Mouse (Mus musculus): ENCODE measurements around the gene Atf5. TPM values are rescaled to one million over a fixed set of nuclear protein-coding genes. Genes with fewer than 3 reads are reported as not detected.

The Atf5 gene
- polyA plus RNA-seq, 1 experiment from 2014 or later: 3.3 TPM

GRCm38 (mm10) chr7:44857905-44858304, 41.4 kb upstream of the Atf5 start:
- Histone ChIP-seq H3K36me3 (ENCODE audit: control insufficient read depth, insufficient read depth, low read length) (peaks cover 3% of the 10 kb centered on the region), H3K4me3 (ENCODE audit: low read depth, low read length) (peak overlapping the region; percentile 72), H3K4me2 (peak overlapping the region; percentile 95), H3K4me1 (ENCODE audit: control insufficient read depth, insufficient read depth, low read length) (peaks cover 29% of the 10 kb centered on the region), H3K9me3 (ENCODE audit: control insufficient read depth, low read length) (no peaks in the 10 kb centered on the region), H3K27ac (ENCODE audit: low read depth, low read length) (no peak overlapping the region), H3K27me3 (ENCODE audit: control insufficient read depth, insufficient read depth, low read length) (no peaks in the 10 kb centered on the region), H3K9ac (ENCODE audit: low read length) (peak overlapping the region; percentile 81)
- ATAC-seq (ENCODE audit: low FRiP score) (no peak), DNase-seq (ENCODE audit: low spot score, missing footprints) (no peak)
- 31% methylated on average over 8 of the region's 8 CpGs for WGBS

GRCm38 (mm10) chr7:44857042-44857552, 40.6 kb upstream of the Atf5 start, which contains the start of gene Pnkp:
Pnkp (plus strand) TSS chr7:44857139.
- Histone ChIP-seq H3K9ac (ENCODE audit: low read length) (peak within 1 kb of the TSS; percentile 81), H3K36me3 (ENCODE audit: control insufficient read depth, insufficient read depth, low read length) (peaks cover 2% of the 10 kb centered on the region; the same call in 1 of the 2 replicates), H3K4me2 (peak within 1 kb of the TSS; percentile 95), H3K4me3 (ENCODE audit: low read depth, low read length) (peak within 1 kb of the TSS; percentile 72), H3K27me3 (ENCODE audit: control insufficient read depth, insufficient read depth, low read length) (no peaks in the 10 kb centered on the region), H3K27ac (ENCODE audit: low read depth, low read length) (peak within 1 kb of the TSS; percentile 83), H3K9me3 (ENCODE audit: control insufficient read depth, low read length) (no peaks in the 10 kb centered on the region), H3K4me1 (ENCODE audit: control insufficient read depth, insufficient read depth, low read length) (peaks cover 29% of the 10 kb centered on the region)
- WGBS: under 1% methylated on average over 32 of the region's 32 CpGs
- DNase-seq (ENCODE audit: low spot score, missing footprints) (peak; percentile 98), ATAC-seq (ENCODE audit: low FRiP score) (peak; percentile 45; the same call in 1 of the 2 replicates)

GRCm38 (mm10) chr7:44856265-44856916, 39.9 kb upstream of the Atf5 start:
- DNase-seq (ENCODE audit: low spot score, missing footprints): no peak
- H3K4me1 ChIP-seq (ENCODE audit: control insufficient read depth, insufficient read depth, low read length): peaks cover 29% of the 10 kb centered on the region
- no peak for ATAC-seq (ENCODE audit: low FRiP score)
- H3K27me3 ChIP-seq (ENCODE audit: control insufficient read depth, insufficient read depth, low read length): no peaks in the 10 kb centered on the region
- H3K4me3 ChIP-seq (ENCODE audit: low read depth, low read length): peak overlapping the region; percentile 72; the same call in 1 of the 2 replicates
- no peaks in the 10 kb centered on the region for H3K9me3 ChIP-seq (ENCODE audit: control insufficient read depth, low read length)
- H3K4me2 ChIP-seq: peak overlapping the region; percentile 95
- H3K27ac ChIP-seq (ENCODE audit: low read depth, low read length): no peak overlapping the region
- WGBS: 69% methylated on average over 9 of the region's 9 CpGs
- H3K36me3 ChIP-seq (ENCODE audit: control insufficient read depth, insufficient read depth, low read length): peaks cover 2% of the 10 kb centered on the region; the same call in 1 of the 2 replicates
- H3K9ac ChIP-seq (ENCODE audit: low read length): no peak overlapping the region

- Histone ChIP-seq H3K27me3 (ENCODE audit: control insufficient read depth, insufficient read depth, low read length) (no peaks in the 10 kb centered on the region), H3K4me2 (peak overlapping the region; percentile 78), H3K4me1 (ENCODE audit: control insufficient read depth, insufficient read depth, low read length) (peaks cover 33% of the 10 kb centered on the region), H3K4me3 (ENCODE audit: low read depth, low read length) (peak overlapping the region; percentile 49), H3K9me3 (ENCODE audit: control insufficient read depth, low read length) (no peaks in the 10 kb centered on the region), H3K36me3 (ENCODE audit: control insufficient read depth, insufficient read depth, low read length) (0 out of 2 replicates have a peak, but pooled peaks cover 2% of the 10 kb centered on the region), H3K27ac (ENCODE audit: low read depth, low read length) (peak overlapping the region; percentile 89), H3K9ac (ENCODE audit: low read length) (peak overlapping the region; percentile 74)
- no peak for ATAC-seq (ENCODE audit: low FRiP score)
- 44% methylated on average over 10 of the region's 10 CpGs for WGBS
- DNase-seq (ENCODE audit: low spot score, missing footprints): no peak
Measured at GRCm38 (mm10) chr7:44855036-44855435, 38.6 kb upstream of the Atf5 start.

GRCm38 (mm10) chr7:44854356-44855031, 38.0 kb upstream of the Atf5 start:
- H3K4me3 ChIP-seq (ENCODE audit: low read depth, low read length): peak overlapping the region; percentile 49
- DNase-seq (ENCODE audit: low spot score, missing footprints) (peak; percentile 95), ATAC-seq (ENCODE audit: low FRiP score) (peak; percentile 43)
- peak overlapping the region; percentile 74 for H3K9ac ChIP-seq (ENCODE audit: low read length)
- no peaks in the 10 kb centered on the region for H3K9me3 ChIP-seq (ENCODE audit: control insufficient read depth, low read length)
- H3K4me1 ChIP-seq (ENCODE audit: control insufficient read depth, insufficient read depth, low read length): peaks cover 33% of the 10 kb centered on the region
- H3K27me3 ChIP-seq (ENCODE audit: control insufficient read depth, insufficient read depth, low read length): no peaks in the 10 kb centered on the region
- 0 out of 2 replicates have a peak, but pooled peaks cover 2% of the 10 kb centered on the region for H3K36me3 ChIP-seq (ENCODE audit: control insufficient read depth, insufficient read depth, low read length)
- H3K4me2 ChIP-seq: peak overlapping the region; percentile 78
- H3K27ac ChIP-seq (ENCODE audit: low read depth, low read length): peak overlapping the region; percentile 89
- WGBS: 1% methylated on average over 45 of the region's 45 CpGs

- Histone ChIP-seq H3K27me3 (ENCODE audit: control insufficient read depth, insufficient read depth, low read length) (no peaks in the 10 kb centered on the region), H3K36me3 (ENCODE audit: control insufficient read depth, insufficient read depth, low read length) (0 out of 2 replicates have a peak, but pooled peaks cover 2% of the 10 kb centered on the region), H3K9me3 (ENCODE audit: control insufficient read depth, low read length) (no peaks in the 10 kb centered on the region), H3K4me3 (ENCODE audit: low read depth, low read length) (peak overlapping the region; percentile 49), H3K27ac (ENCODE audit: low read depth, low read length) (peak overlapping the region; percentile 89), H3K9ac (ENCODE audit: low read length) (peak overlapping the region; percentile 74), H3K4me1 (ENCODE audit: control insufficient read depth, insufficient read depth, low read length) (peaks cover 33% of the 10 kb centered on the region), H3K4me2 (peak overlapping the region; percentile 78)
- DNase-seq (ENCODE audit: low spot score, missing footprints) (peak; percentile 92), ATAC-seq (ENCODE audit: low FRiP score) (peak; percentile 1; the same call in 1 of the 2 replicates)
- 37% methylated on average over 26 of the region's 26 CpGs for WGBS
Measured at GRCm38 (mm10) chr7:44853596-44854355, 37.3 kb upstream of the Atf5 start.

GRCm38 (mm10) chr7:44853065-44853464, 36.6 kb upstream of the Atf5 start:
- WGBS: 88% methylated on average over 2 of the region's 2 CpGs
- ATAC-seq (ENCODE audit: low FRiP score): no peak
- Histone ChIP-seq H3K9me3 (ENCODE audit: control insufficient read depth, low read length) (no peaks in the 10 kb centered on the region), H3K27ac (ENCODE audit: low read depth, low read length) (no peak overlapping the region), H3K9ac (ENCODE audit: low read length) (no peak overlapping the region), H3K36me3 (ENCODE audit: control insufficient read depth, insufficient read depth, low read length) (0 out of 2 replicates have a peak, but pooled peaks cover 2% of the 10 kb centered on the region), H3K4me1 (ENCODE audit: control insufficient read depth, insufficient read depth, low read length) (peaks cover 31% of the 10 kb centered on the region), H3K4me2 (peak overlapping the region; percentile 78; the same call in 1 of the 2 replicates), H3K27me3 (ENCODE audit: control insufficient read depth, insufficient read depth, low read length) (no peaks in the 10 kb centered on the region), H3K4me3 (ENCODE audit: low read depth, low read length) (no peak overlapping the region)
- no peak for DNase-seq (ENCODE audit: low spot score, missing footprints)

- no peak for DNase-seq (ENCODE audit: low spot score, missing footprints)
- WGBS: 90% methylated on average over 35 of the region's 36 CpGs
- no peak overlapping the region for H3K4me2 ChIP-seq
- H3K9ac ChIP-seq (ENCODE audit: low read length): no peak overlapping the region
- no peak for ATAC-seq (ENCODE audit: low FRiP score)
- H3K27ac ChIP-seq (ENCODE audit: low read depth, low read length): no peak overlapping the region
- H3K9me3 ChIP-seq (ENCODE audit: control insufficient read depth, low read length): no peaks in the 10 kb centered on the region
- H3K4me1 ChIP-seq (ENCODE audit: control insufficient read depth, insufficient read depth, low read length): peaks cover 32% of the 10 kb centered on the region
- 0 out of 2 replicates have a peak, but pooled peaks cover 2% of the 10 kb centered on the region for H3K36me3 ChIP-seq (ENCODE audit: control insufficient read depth, insufficient read depth, low read length)
- H3K4me3 ChIP-seq (ENCODE audit: low read depth, low read length): no peak overlapping the region
- no peaks in the 10 kb centered on the region for H3K27me3 ChIP-seq (ENCODE audit: control insufficient read depth, insufficient read depth, low read length)
Measured at GRCm38 (mm10) chr7:44852259-44853027, 36.0 kb upstream of the Atf5 start.
